Mouse (Mus musculus): Measurements from ENCODE around the gene Sbk3.

Gene Sbk3

GRCm38 (mm10) chr7:4993347-4993998 lies 22.5 kb upstream of the Sbk3 start:
- no peak for DNase-seq (ENCODE audit: low read depth, low spot score)

- DNase-seq (ENCODE audit: low read depth, low spot score), result no peak
Observed at GRCm38 (mm10) chr7:4988250-4988649, 17.3 kb upstream of the Sbk3 start.

GRCm38 (mm10) chr7:4976832-4977231 lies 5.9 kb upstream of the Sbk3 start:
- DNase-seq (ENCODE audit: low read depth, low spot score), result no peak

GRCm38 (mm10) chr7:4975455-4975854 lies 4.5 kb upstream of the Sbk3 start:
- DNase-seq (ENCODE audit: low read depth, low spot score), result no peak

GRCm38 (mm10) chr7:4972321-4973047 lies 1.5 kb upstream of the Sbk3 start:
- DNase-seq (ENCODE audit: low read depth, low spot score), result no peak

- DNase-seq (ENCODE audit: low read depth, low spot score), result no peak
Observed at GRCm38 (mm10) chr7:4971710-4972109, 742 bp upstream of the Sbk3 start.

- no peak for DNase-seq (ENCODE audit: low read depth, low spot score)
Observed at GRCm38 (mm10) chr7:4964988-4965387, 6.0 kb downstream of the Sbk3 start.

- peak; percentile 77 for DNase-seq (ENCODE audit: low read depth, low spot score)
Observed at GRCm38 (mm10) chr7:4964272-4964671, 6.7 kb downstream of the Sbk3 start, which contains the start of gene Sbk2. TSS of gene Sbk2 (minus strand) at chr7:4964406.

- DNase-seq (ENCODE audit: low read depth, low spot score), result no peak
Observed at GRCm38 (mm10) chr7:4963527-4963926, 7.4 kb downstream of the Sbk3 start.

GRCm38 (mm10) chr7:4957361-4957760 lies 13.6 kb downstream of the Sbk3 start:
- DNase-seq (ENCODE audit: low read depth, low spot score), result no peak

GRCm38 (mm10) chr7:4953815-4954445 lies 17.0 kb downstream of the Sbk3 start:
- no peak for DNase-seq (ENCODE audit: low read depth, low spot score)

GRCm38 (mm10) chr7:4950561-4951342 lies 20.2 kb downstream of the Sbk3 start:
- DNase-seq (ENCODE audit: low read depth, low spot score), result no peak

- DNase-seq (ENCODE audit: low read depth, low spot score), result no peak
Observed at GRCm38 (mm10) chr7:4948386-4948785, 22.6 kb downstream of the Sbk3 start.

GRCm38 (mm10) chr7:4947855-4948254 lies 23.1 kb downstream of the Sbk3 start:
- no peak for DNase-seq (ENCODE audit: low read depth, low spot score)

GRCm38 (mm10) chr7:4943223-4943815 lies 27.6 kb downstream of the Sbk3 start:
- peak; percentile 92 for DNase-seq (ENCODE audit: low read depth, low spot score)

GRCm38 (mm10) chr7:4942673-4943072 lies 28.3 kb downstream of the Sbk3 start:
- no peak for DNase-seq (ENCODE audit: low read depth, low spot score)

- DNase-seq (ENCODE audit: low read depth, low spot score), result peak; percentile 80
Observed at GRCm38 (mm10) chr7:4940068-4940479, 30.9 kb downstream of the Sbk3 start.

- no peak for DNase-seq (ENCODE audit: low read depth, low spot score)
Observed at GRCm38 (mm10) chr7:4938456-4938855, 32.5 kb downstream of the Sbk3 start.

GRCm38 (mm10) chr7:4937392-4937791 lies 33.6 kb downstream of the Sbk3 start:
- DNase-seq (ENCODE audit: low read depth, low spot score), result no peak

- no peak for DNase-seq (ENCODE audit: low read depth, low spot score)
Observed at GRCm38 (mm10) chr7:4936832-4937231, 34.1 kb downstream of the Sbk3 start.

- no peak for DNase-seq (ENCODE audit: low read depth, low spot score)
Observed at GRCm38 (mm10) chr7:4934160-4934914, 36.6 kb downstream of the Sbk3 start.
